Mouse (Mus musculus) cerebellum, adult 9-11 months (tissue): ENCODE results near the gene Gcfc2.

Source experiments
- DNase-seq: peaks from one replicate; pipeline ENCODE4 v3.0.0; 2022

The Gcfc2 gene

DNA sequence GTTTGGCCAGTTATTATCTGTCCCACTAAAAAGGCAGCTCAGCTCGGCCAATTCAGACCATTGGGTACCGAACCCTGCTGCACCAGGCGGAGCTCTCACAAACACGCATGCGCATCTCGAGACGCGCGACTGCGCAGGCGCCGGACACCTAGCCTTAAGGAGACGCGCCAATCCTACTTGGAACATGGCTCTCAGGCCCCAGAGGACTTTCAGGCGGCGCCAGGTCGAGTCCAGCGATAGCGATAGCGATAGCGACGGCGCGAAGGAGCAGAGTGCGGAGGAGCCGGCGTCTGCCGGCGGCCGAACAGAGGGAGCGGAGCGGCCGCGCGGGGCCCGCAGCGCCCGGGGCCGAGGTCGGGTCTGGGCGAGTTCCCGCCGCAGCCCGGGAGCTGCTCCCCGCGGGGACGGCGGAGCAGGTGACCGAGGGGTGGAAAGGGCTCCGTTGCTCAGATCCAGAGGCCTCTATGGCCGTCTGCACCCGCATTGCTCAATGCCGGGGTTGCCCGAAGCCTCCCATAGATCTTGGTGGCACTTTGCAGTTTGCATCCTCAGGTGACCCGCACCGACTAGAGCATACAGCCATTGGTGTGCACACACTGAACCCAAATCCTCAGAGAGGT, at the start of gene Gcfc2:
Gene Gcfc2 (plus strand): TSS at position 147 of the 620 bp plus-strand sequence.
- DNase-seq: peak; percentile 93

DNA sequence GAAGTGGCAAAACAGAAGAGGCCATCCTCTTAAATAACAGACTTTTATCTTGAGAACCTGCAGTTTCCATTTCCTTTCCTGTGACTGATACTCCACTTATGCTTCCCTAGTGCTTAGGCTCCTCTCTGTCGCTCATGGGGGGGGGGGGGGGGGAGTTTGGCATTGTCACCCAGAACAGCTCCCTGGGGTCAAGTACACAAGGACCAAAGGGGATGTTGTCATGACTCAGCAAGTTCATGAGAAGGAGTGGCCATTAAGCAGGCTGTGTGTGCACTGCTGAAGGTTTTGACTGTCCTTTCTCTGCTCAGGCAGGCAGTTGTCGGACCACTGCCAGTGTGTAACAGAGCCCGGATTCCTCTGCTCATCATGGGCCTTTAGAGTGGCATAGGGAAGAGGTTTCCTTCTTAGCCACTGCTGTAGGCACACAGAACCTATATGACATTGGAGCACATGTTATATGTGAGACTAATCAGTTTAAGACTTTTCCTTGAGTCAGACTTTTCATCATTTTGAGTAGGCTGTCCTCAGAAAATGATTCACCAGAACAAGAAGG, 27.7 kb upstream of the Gcfc2 start:
- no peak for DNase-seq

DNA sequence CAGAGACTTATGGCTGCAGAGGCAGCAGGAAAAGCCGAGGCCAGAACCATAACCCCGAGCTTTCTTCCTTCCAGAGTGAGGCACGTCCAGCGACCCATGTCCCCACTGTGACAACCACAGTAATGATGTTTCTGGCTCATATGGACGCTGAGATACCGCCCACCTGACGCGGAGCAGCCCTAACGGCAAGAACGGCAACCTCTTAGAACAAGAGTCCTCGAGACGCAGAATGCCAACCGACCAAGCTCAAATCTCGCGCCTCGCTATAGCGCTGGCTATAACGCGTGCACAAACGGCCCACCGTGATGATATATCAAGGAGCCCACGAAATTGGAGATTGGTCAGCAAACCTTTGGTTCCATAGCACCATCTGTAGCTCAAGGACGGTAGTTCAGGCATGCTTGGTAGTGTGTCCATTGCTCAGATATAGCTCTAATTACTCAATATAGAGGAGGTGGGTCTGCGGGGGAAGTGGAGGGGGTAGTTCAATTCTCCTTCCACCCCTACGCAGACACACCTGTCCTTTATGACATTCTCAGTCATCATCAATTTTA, 13.1 kb upstream of the Gcfc2 start:
- no peak for DNase-seq

DNA sequence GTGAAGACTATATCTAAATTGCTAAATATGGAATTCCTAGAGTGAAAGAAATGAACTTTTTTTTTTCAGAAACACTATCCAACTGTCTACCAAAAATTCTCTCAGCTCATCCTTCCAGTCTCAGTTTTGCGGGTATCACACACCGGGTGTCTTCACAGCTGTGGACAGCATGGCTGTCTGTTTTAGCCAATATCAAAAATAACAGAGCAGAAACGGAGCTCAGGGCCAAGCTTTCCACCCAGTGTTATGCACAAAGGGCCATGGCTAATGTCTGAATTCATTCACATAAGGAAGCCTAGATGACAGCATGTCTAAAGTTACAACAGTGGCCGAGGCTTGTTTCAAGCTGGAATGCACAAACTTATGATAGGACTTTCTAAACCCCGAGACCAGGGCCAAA, 12.2 kb upstream of the Gcfc2 start:
- no peak for DNase-seq

- no peak for DNase-seq
Measured at GRCm38 (mm10) chr6:81911713-81912112, 11.8 kb upstream of the Gcfc2 start.

GRCm38 (mm10) chr6:81912177-81912576, 11.3 kb upstream of the Gcfc2 start:
- no peak for DNase-seq

GRCm38 (mm10) chr6:81924304-81924703, 835 bp downstream of the Gcfc2 start:
- no peak for DNase-seq

- DNase-seq: no peak
Measured at GRCm38 (mm10) chr6:81929402-81929801, 5.9 kb downstream of the Gcfc2 start.

DNA sequence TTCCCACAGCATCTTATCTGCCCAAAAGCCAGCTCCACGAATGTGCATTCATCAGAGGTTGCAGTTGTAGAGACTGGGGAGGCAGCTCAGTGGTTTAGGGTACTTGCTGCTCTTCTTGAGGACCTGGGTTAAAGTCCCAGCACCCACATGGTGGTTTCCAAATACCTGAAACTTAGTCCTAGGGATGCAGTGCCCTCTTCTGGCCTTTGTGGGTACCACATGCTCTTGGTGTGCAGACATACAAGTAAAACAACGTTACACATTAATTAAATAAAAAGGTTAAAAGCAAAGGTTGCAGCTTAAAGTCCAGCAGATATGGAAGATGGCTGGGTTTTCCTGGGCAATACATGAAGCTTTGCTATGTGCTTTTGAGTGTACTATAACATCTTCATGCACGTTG, 9.8 kb downstream of the Gcfc2 start:
- no peak for DNase-seq

DNA sequence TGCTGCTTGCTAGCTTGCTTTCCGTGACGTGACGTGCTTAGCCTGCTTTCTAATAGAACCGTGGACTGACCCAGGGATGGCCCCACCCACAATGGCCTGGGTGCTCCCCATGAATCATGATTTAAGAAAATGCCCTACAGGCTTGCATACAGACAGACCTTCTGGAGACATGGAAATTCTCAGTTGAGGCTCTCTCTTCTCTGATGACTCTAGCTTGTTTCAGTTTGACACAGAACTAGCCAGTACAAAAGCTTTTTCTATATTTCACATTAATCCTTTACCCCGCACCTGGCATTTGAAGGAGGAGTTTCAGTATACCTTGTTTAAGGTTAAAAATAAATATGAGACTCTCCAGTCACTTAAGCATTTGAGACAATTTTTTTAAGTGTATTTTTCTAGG, 18.2 kb downstream of the Gcfc2 start:
- DNase-seq: no peak

GRCm38 (mm10) chr6:81943281-81943680, 19.8 kb downstream of the Gcfc2 start:
- no peak for DNase-seq

GRCm38 (mm10) chr6:81944432-81944831, 21.0 kb downstream of the Gcfc2 start:
- DNase-seq: no peak

DNA sequence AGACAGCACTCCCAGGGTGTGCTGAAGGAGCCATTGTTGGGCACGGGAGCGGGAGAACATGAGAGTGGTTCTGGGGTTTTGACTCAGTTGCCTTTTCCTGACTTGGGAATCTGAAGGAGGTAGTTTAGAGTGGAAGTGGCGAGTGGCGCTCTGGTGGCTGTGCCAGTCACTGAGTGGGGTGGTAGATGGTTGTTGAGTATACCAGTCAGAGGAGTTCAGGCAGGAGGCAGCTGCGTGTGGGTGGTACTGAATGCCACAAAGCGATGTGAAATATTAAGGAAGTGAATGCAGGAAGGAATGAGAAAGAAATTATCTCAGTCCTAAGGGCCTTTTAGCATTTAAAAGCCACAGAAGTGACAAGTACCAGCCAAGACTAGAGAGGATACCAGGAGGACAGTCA, 23.4 kb downstream of the Gcfc2 start:
- DNase-seq: no peak

- no peak for DNase-seq
Measured at GRCm38 (mm10) chr6:81955133-81955532, 31.7 kb downstream of the Gcfc2 start.

DNA sequence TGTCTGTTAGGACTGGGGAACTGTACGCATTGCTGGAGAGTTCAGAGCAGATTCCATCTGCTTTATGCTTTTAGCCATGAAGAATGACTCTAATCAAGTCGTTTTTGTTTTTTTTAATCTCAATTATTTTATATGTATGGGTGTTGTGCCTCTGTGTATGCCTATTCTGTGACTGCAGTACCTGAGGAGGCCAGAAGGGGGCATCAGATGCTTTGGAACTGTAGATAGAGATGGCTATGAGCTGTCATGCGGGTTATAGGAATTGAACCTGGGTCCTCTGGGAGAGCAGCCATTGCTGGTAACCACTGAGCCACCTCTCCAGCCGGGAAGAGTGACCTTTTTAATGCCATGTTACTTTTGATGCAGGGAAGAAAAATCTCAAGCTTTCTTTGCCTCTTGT, 32.9 kb downstream of the Gcfc2 start:
- no peak for DNase-seq

GRCm38 (mm10) chr6:81957992-81958391, 34.5 kb downstream of the Gcfc2 start:
- DNase-seq: no peak

GRCm38 (mm10) chr6:81959866-81960265, 36.4 kb downstream of the Gcfc2 start:
- DNase-seq: no peak

- DNase-seq: no peak
Measured at GRCm38 (mm10) chr6:81960284-81960683, 36.8 kb downstream of the Gcfc2 start.

- DNase-seq: peak; percentile 92
Measured at GRCm38 (mm10) chr6:81965296-81966067, 42.0 kb downstream of the Gcfc2 start, which contains the start of gene Mrpl19. Gene Mrpl19, minus strand, starts transcription at chr6:81965958.

- DNase-seq: no peak
Measured at GRCm38 (mm10) chr6:81966068-81966544, 42.6 kb downstream of the Gcfc2 start.

DNA sequence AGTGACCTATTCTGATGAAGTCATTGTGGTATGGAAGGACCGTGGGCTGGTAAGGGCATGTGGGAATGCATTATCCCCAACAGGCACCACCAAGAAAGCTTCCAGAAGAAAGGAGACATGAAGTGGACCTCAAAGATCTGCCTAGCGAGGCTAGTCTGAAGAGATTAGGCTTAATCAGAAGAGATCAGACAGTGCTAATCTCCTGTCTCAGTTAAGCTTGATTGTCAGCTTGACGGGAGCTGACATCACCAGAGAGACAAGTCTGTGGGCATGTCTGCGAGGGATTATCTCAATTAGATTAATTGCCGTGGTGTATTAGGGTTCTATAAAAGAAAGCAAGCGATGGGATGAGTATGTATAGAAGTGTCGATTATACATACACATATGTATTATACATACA, 47.7 kb downstream of the Gcfc2 start:
- DNase-seq: no peak

DNA sequence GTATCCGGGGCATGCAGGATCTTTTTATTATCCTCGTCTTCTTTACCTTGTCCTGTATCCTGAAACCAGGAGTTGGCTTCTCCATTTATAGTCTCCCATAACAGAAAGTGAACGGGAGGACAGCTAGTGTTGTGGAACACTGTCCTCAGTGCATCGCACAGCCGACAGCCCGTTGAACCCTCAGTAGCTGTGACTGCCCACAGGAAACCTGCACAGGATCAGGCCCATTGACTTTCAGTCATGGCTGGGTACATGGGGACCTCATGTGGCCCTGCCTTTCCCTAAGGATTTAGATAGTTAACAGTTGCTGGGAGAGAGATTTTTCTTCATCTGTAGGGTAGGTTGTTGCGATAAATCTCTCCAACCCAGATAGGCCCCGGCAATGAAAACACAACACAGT, 49.1 kb downstream of the Gcfc2 start:
- no peak for DNase-seq

- no peak for DNase-seq
Measured at GRCm38 (mm10) chr6:81975971-81976621, 52.6 kb downstream of the Gcfc2 start.
